Mouse (Mus musculus): ENCODE measurements around the gene 2510009E07Rik.

The 2510009E07Rik gene

DNA sequence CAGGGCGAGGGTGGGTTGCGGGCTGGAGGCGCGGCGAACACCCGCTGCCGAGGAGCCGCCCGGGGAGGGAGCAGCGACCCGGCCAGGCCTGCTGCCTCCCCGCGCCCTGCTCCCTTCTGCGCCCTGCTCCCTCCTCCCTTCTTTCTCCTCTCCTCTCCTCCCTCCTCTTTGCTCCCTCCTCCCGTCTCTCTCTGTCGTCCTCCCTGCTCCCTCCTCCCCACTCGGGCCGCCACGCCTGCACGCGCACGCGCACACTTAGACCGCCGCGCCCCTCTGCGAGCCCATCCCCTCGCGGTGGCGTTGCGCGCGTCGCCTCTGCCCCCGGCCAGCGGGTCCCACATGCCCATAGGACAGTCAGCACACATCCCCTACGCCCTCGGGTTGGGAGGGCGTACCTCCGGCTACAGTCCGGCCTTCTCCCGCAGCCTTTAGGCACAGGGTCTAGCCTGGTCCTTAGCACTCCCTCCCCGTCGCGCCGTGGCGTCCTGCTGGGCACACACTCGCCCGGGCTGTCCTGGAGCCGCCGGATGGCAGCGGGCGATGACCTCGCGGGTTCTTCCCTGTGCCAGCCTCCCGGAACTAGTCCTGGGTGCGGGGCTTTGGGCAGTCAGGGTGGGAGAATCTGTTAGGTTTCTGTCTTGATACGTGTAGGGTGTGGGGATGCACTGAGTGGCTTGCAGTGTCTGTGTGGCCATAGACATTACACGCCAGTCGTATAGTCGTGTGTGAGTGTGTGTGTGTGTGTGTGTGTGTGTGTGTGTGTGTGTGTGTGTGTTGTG is at the start of gene 2510009E07Rik:
Gene 2510009E07Rik (minus strand): TSS at position 203 of the 779 bp plus-strand sequence.
- DNase-seq (ENCODE audit: low read depth, low spot score) = peak; percentile 98

DNA sequence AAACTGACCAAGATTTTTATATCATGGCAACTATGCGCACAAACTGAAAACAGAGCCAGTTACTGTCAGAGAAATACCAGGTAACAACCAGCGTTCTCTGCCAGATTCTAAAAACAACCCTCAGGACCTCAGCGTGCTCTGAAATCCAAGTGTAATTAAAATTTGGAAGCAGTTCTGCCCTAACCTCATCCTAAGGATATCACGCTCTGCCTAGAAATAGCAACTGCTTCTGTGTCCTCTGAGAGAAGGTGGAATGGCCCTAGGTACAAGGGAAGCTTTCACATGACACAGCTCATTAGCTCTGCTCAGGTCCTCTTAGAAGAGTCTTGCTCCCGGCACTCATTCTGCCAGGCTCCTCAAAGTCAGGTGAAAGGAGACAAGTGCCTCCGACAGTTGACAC is 48.9 kb upstream of the 2510009E07Rik start:
- DNase-seq (ENCODE audit: low read depth, low spot score) = peak; percentile 23

DNA sequence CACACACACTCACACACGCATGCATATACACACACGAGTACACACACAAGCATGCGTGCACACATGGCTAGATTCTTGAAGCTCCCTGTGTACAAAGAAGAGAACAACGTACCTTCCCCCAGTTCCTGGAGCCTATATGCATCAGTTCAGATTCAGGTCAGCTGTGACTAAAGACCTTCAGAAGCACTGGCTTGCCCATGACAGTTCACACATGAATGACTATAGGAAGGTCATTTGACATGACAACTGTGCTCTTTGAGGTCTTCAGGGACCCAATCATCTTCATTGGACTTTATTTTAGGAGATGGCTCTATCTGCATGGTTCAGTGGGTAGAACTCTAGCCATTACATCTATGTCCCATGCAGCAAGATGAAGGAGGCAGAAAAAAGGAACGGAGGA is 48.4 kb upstream of the 2510009E07Rik start:
- no peak for DNase-seq (ENCODE audit: low read depth, low spot score)

DNA sequence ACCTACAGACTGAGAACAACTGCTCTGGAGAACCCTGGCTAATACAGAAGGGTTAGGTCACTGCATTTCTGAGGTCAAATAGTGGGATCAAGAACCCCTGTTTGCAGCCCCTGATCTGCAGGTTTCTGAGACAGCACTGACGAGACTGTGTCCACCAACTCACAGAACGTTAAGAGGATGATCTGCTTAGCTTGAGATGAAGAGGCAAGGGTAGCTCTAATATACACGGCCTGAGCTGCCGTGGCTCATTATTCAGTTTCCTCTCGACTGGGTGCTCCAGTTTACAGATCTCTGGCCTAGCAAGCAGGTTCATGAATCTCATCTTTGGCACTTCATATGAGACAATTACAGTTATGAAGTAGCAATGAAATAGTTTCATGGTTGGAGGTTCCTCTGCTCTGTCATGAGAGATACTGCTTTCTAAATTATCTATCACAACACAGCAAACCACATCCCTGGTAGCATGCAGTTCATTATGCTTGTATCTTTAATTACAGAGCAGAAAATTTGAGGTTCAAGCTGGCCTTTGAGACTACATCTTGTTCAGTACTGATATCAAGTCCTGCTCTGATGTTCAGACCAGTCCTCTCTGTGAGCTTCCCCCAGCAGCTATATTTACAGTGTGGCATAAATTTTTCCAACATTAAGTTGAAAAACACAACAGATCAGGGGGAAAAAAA is 47.9 kb upstream of the 2510009E07Rik start:
- DNase-seq (ENCODE audit: low read depth, low spot score) = no peak

GRCm38 (mm10) chr16:21741542-21741941 is 47.1 kb upstream of the 2510009E07Rik start:
- DNase-seq (ENCODE audit: low read depth, low spot score) = no peak

DNA sequence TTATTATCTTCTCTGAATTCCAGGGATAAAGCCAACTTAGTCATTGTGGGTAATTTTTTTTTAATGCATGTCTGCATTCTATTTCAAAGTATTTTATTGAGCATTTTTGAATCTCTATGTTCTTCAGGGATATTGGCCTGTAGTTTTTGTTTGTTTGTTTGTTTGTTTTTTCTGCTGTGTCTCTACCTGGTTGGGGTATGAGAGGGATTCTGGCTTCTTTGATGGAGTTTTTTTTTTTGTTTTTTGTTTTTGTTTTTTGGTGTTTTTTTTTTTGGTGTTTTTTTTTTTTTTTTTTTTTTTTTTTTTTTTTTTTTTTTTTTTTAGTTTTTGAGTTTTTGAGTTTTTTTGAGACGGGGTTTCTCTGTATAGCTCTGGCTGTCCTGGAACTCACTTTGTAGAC is 41.2 kb upstream of the 2510009E07Rik start:
- DNase-seq (ENCODE audit: low read depth, low spot score) = no peak

GRCm38 (mm10) chr16:21727897-21728364 is 33.5 kb upstream of the 2510009E07Rik start:
- peak; percentile 90 for DNase-seq (ENCODE audit: low read depth, low spot score)

GRCm38 (mm10) chr16:21727421-21727820 is 33.0 kb upstream of the 2510009E07Rik start:
- DNase-seq (ENCODE audit: low read depth, low spot score) = no peak

GRCm38 (mm10) chr16:21724261-21724660 is 29.8 kb upstream of the 2510009E07Rik start:
- peak; percentile 78 for DNase-seq (ENCODE audit: low read depth, low spot score)

DNA sequence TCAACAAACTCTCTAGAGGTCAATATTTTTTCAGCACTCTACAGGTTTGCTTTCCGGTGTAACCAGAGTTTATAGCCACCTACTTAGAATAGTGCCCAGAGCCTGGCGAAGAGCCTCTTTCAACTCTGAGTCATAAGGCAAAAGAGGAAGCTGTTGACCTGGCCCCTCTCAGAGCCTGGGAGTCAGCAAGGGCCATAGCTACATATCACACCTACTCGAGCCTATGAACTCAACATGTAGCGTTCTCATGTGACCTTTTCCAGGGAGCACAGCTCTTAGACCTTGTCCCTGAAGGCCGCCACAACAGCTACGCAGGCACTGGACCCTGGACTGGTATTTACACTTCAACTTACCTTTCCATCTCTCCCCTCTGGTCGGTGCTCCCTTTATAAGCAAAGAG is 25.3 kb upstream of the 2510009E07Rik start:
- DNase-seq (ENCODE audit: low read depth, low spot score) = no peak

- peak; percentile 53 for DNase-seq (ENCODE audit: low read depth, low spot score)
These were observed 20.1 kb upstream of the 2510009E07Rik start for GRCm38 (mm10) chr16:21714516-21714915.

GRCm38 (mm10) chr16:21710321-21710720 is 15.9 kb upstream of the 2510009E07Rik start:
- no peak for DNase-seq (ENCODE audit: low read depth, low spot score)

GRCm38 (mm10) chr16:21704691-21705090 is 10.2 kb upstream of the 2510009E07Rik start:
- DNase-seq (ENCODE audit: low read depth, low spot score) = no peak

DNA sequence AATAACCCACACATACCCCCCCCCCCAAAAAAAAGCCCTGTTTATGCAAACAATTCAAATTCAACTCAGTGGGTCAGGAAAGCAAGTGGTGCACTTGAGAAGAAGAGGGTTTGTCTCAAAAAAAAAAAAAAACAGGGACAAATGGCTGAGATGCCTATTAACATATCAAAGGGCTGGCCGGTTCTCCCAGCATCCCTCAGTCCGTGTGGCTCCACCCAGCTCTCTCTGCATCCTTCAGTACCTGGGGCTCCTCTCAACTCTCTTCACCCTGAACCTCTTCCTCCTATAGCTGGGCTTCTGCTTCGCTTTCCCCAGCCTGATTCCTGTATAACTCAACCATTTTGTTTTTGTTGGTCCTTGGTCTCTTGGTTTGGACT is 7.8 kb upstream of the 2510009E07Rik start:
- no peak for DNase-seq (ENCODE audit: low read depth, low spot score)

- no peak for DNase-seq (ENCODE audit: low read depth, low spot score)
These were observed 7.3 kb upstream of the 2510009E07Rik start for GRCm38 (mm10) chr16:21701611-21702313.

GRCm38 (mm10) chr16:21698136-21698535 is 3.7 kb upstream of the 2510009E07Rik start:
- DNase-seq (ENCODE audit: low read depth, low spot score) = no peak

- no peak for DNase-seq (ENCODE audit: low read depth, low spot score)
These were observed 2.5 kb upstream of the 2510009E07Rik start for GRCm38 (mm10) chr16:21696946-21697345.

DNA sequence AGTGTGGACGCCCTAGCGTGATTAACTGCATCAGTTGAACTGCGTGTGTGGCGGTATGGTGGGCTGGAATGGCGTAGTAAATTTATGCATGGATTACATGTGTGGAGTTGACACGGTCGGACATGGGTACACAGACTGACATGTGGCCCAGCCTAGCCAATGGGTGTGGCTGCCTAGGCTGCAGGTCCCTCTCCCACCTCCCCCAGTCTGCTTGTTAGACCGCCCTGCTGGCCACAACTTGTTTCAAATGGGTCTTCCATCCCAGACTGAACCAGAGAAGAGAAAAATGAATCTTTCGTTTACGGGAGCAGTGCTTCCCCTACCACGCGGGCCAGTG is 745 bp upstream of the 2510009E07Rik start:
- peak; percentile 73 for DNase-seq (ENCODE audit: low read depth, low spot score)

- DNase-seq (ENCODE audit: low read depth, low spot score) = peak; percentile 91
These were observed 443 bp downstream of the 2510009E07Rik start for GRCm38 (mm10) chr16:21693981-21694462.

DNA sequence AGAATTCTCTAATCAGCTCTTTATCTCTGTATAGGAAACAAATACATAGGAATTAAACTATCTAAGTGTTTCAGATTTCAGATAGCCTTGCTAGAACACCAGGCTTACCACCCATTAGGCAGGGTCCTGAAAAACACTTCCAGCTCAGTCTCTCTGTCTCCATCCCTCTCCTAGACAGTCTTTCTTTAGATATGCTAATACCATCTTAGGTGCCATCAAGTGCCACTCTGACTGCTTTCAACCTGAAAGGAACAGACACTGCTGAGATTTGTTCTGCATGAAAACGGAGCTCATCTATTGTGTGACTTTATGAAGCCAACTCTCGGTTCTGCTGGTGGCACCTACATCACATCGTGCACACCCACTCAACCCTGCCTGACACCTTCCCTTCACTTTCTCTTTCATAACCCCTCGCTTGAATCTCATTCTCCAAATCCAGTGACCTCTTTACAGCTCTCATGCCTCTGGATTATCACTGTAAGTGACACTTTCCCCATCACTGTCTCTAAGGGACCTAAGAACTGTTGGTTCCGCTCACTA is 4.2 kb downstream of the 2510009E07Rik start:
- peak; percentile 65 for DNase-seq (ENCODE audit: low read depth, low spot score)

- no peak for DNase-seq (ENCODE audit: low read depth, low spot score)
These were observed 5.3 kb downstream of the 2510009E07Rik start for GRCm38 (mm10) chr16:21689141-21689540.

GRCm38 (mm10) chr16:21687406-21687805 is 7.1 kb downstream of the 2510009E07Rik start:
- peak; percentile 71 for DNase-seq (ENCODE audit: low read depth, low spot score)

Measured in brain, adult 2 months (tissue).